Mouse (Mus musculus) T-cell, adult 2 months (primary cell): ENCODE data around the gene Car12.
"Not testable (repeated sequence)": the region's sequence is repeated elsewhere in the genome, so short reads cannot be mapped to it uniquely, and the experiment has no call there.

Experiments used
- DNase-seq: peaks from one replicate; pipeline ENCODE4 v3.0.0; 2022; ENCODE audit warnings: low spot score

Gene Car12

GRCm38 (mm10) chr9:66770701-66771100 is 57.2 kb downstream of the Car12 start:
- DNase-seq = no peak

- peak; percentile 11 for DNase-seq
These were observed 71.1 kb downstream of the Car12 start for GRCm38 (mm10) chr9:66784552-66784951.

- no peak for DNase-seq
These were observed 74.3 kb downstream of the Car12 start for GRCm38 (mm10) chr9:66787821-66788220.

GRCm38 (mm10) chr9:66794629-66795463 is 81.4 kb downstream of the Car12 start:
- no peak for DNase-seq

GRCm38 (mm10) chr9:66795464-66796324 is 82.2 kb downstream of the Car12 start, which contains the start of gene Aph1b:
Aph1b (minus strand) TSS chr9:66795490.
- peak; percentile 87 for DNase-seq

- no peak for DNase-seq
These were observed 83.3 kb downstream of the Car12 start, which contains the start of gene Gm10647 for GRCm38 (mm10) chr9:66796739-66797138. Gm10647 (plus strand) TSS chr9:66797039.

- DNase-seq = no peak
These were observed 88.5 kb downstream of the Car12 start for GRCm38 (mm10) chr9:66801947-66802346.

- DNase-seq = not testable (repeated sequence)
These were observed 92.5 kb downstream of the Car12 start for GRCm38 (mm10) chr9:66805951-66806350.

GRCm38 (mm10) chr9:66813392-66813791 is 99.9 kb downstream of the Car12 start:
- DNase-seq = no peak
